Mouse (Mus musculus) megakaryocyte, embryonic 14.5 days (primary cell): Measurements from ENCODE around the gene Bcl2l1. TPM values are rescaled to one million over a fixed set of nuclear protein-coding genes. Genes with fewer than 3 reads are reported as not detected.

Source experiments
- H3K27me3 ChIP-seq: replicated peaks from 2 replicates; pipeline ENCODE3; 2012; ENCODE audit warnings: inconsistent platforms
- H3K36me3 ChIP-seq: replicated peaks from 2 replicates; pipeline ENCODE3; 2012; ENCODE audit warnings: low read length, inconsistent platforms, mixed read lengths
- H3K4me1 ChIP-seq: 2 replicates; pipeline ENCODE4 v1.6.1; 2012; ENCODE audit warnings: inconsistent platforms
- H3K4me3 ChIP-seq: replicated peaks from 2 replicates; pipeline ENCODE3; 2012; ENCODE audit warnings: moderate library complexity, mild to moderate bottlenecking, inconsistent platforms
- H3K9me3 ChIP-seq: 2 replicates; pipeline ENCODE4 v1.6.1; 2012; ENCODE audit warnings: inconsistent platforms
- FLI1 ChIP-seq: IDR thresholded peaks from 2 replicates; pipeline ENCODE4 v1.6.1; 2012; ENCODE audit warnings: low read length, inconsistent platforms, mixed read lengths
- GATA1 ChIP-seq: IDR thresholded peaks from 3 replicates; pipeline ENCODE4 v1.6.1; 2012; ENCODE audit warnings: mixed read lengths, low read length, inconsistent platforms, borderline replicate concordance
- polyA plus RNA-seq: library from polyadenylated mRNA; stranded (reverse); fragments of >175 nt; gene quantifications from 2 replicates; pipeline ENCODE4 v1.2.3, GENCODE M21; 2012; ENCODE audit warnings: low replicate concordance; ENCODE audit not compliant: insufficient read depth

Gene Bcl2l1
- polyA plus RNA-seq, 1 experiment = 498 TPM

DNA sequence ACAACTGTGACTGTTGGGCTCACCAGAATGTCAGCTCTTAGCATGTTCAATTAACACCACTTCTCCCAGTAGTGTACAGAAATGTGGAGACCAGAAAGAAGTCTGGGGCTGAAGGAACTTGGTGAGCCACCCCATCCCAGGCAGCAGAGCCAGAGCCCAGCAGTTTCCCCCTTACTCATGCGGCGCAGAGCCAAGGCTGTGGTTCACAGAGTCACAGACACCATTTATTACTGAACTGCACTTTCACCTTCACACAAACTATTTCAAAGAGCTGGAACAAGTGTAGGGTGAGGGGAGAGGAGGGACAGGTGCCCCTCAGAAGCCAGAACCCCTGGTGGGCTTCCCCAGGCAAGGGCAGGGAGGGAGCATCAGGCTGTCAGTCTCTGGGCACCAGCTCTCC is 51.1 kb downstream of the Bcl2l1 start:
- no peaks in the 10 kb centered on the region for H3K9me3 ChIP-seq
- H3K4me1 ChIP-seq = peaks cover 96% of the 10 kb centered on the region
- H3K27me3 ChIP-seq = no peaks in the 10 kb centered on the region
- TF ChIP-seq FLI1 (no peak), GATA1 (no peak)
- peak overlapping the region; percentile 38 for H3K4me3 ChIP-seq
- peaks cover 98% of the 10 kb centered on the region for H3K36me3 ChIP-seq

DNA sequence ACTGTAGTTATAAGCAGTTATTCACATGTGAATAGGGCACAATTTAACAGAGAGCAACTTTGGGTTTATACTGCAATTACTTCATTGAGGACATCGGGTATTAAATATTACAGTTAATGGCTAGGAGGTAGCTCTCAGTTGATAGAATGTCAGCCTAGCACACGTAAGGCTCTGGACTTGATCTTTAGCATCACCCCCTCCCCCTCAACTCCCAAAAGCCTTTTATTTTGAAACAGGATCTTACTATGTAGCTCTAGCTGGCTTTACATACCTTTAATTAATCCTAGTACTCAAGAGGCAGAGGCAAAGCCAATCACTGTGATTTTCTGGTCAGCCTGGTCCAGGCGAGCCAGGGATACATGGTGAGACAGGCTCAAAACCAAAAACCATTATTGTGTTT is 54.4 kb downstream of the Bcl2l1 start:
- peaks cover 83% of the 10 kb centered on the region for H3K36me3 ChIP-seq
- H3K4me3 ChIP-seq = no peak overlapping the region
- H3K27me3 ChIP-seq = no peaks in the 10 kb centered on the region
- TF ChIP-seq FLI1 = no peak
- TF ChIP-seq GATA1 = no peak
- no peaks in the 10 kb centered on the region for H3K9me3 ChIP-seq
- peaks cover 91% of the 10 kb centered on the region for H3K4me1 ChIP-seq

DNA sequence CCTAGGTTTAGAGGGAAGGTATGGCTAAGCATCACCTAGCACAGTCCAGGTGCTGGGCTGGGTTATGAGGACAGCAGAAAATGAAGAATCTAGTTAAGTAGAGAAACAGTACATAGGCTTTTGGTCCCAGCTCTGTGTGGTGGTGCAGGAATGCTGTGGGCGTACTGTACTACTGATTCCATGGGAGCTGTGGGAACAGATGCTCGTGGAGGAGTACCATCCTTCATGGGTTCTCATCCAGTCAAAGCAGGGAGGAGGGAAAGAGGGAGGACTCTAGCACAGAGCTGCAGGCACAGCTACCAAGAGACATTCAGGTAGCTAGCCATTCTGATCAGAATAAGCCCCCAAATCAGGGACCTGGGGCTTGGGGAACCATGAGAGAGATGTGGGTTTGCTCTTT is 55.1 kb downstream of the Bcl2l1 start:
- no peak for TF ChIP-seq GATA1
- no peak for TF ChIP-seq FLI1
- H3K4me3 ChIP-seq = no peak overlapping the region
- H3K9me3 ChIP-seq = no peaks in the 10 kb centered on the region
- no peaks in the 10 kb centered on the region for H3K27me3 ChIP-seq
- peaks cover 91% of the 10 kb centered on the region for H3K4me1 ChIP-seq
- H3K36me3 ChIP-seq = peaks cover 81% of the 10 kb centered on the region

DNA sequence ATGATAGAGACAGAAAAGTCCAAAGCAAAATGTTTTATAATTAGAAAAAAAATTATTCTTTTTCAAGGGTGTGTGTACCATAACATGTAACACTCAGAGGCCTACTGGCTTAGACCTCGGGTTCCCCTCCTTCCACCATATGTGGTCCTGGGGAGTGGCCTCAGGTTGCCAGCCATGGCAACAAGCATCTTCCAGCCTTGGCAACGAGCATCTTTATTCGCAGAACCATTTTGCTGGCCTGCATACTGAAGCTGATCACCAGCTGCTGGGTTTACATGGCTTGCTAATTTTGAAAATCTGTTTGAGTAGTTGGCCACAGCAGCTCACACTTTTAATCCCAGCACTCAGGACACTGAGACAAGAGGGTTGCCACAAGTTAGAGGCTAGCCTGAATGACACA is 55.5 kb downstream of the Bcl2l1 start:
- H3K4me3 ChIP-seq = no peak overlapping the region
- H3K36me3 ChIP-seq = peaks cover 78% of the 10 kb centered on the region
- no peaks in the 10 kb centered on the region for H3K9me3 ChIP-seq
- TF ChIP-seq GATA1 (no peak), FLI1 (no peak)
- peaks cover 88% of the 10 kb centered on the region for H3K4me1 ChIP-seq
- no peaks in the 10 kb centered on the region for H3K27me3 ChIP-seq

DNA sequence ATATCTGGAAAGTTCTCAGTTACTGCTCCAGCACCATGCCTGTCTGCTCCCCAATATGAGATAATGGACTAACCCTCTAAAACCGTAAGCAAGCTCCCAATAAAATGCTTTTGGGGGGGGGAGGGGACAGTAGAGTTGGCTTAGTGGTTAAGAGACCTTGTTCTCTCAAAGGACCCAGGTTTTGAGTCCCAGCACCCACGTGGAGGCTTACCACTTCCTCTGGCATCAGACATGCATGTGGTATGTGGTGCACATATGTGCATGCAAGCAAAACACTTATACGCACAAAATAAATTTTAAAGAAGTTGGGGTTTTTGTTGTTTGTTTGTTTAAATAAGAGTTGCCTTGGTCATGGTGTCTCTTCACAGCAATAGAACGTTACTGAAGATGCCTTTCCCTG is 56.2 kb downstream of the Bcl2l1 start:
- Histone ChIP-seq H3K4me3 (no peak overlapping the region), H3K4me1 (peaks cover 81% of the 10 kb centered on the region), H3K9me3 (no peaks in the 10 kb centered on the region), H3K27me3 (no peaks in the 10 kb centered on the region), H3K36me3 (peaks cover 75% of the 10 kb centered on the region)
- TF ChIP-seq GATA1 (no peak), FLI1 (no peak)

DNA sequence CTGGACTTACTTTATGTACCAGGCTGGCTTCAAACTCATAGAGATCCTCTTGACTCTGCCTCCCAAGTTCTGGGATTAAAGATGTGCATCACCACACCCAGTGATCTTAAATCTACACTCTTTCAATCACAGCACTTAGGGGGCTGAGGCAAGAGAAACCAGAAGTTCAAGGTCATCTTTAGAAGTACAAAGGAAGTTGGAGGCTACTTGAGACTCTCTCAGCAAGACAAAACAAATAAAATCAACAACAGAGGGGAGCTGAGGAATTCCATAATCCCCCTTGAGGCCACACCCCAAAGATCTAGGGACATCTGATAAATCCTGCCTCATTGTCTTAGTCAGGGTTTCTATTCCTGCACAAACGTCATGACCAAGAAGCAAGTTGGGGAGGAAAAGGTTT is 59.3 kb downstream of the Bcl2l1 start:
- H3K4me1 ChIP-seq = peaks cover 75% of the 10 kb centered on the region
- TF ChIP-seq GATA1 = no peak
- no peak for TF ChIP-seq FLI1
- no peaks in the 10 kb centered on the region for H3K9me3 ChIP-seq
- no peaks in the 10 kb centered on the region for H3K27me3 ChIP-seq
- H3K36me3 ChIP-seq = peaks cover 55% of the 10 kb centered on the region
- no peak overlapping the region for H3K4me3 ChIP-seq

DNA sequence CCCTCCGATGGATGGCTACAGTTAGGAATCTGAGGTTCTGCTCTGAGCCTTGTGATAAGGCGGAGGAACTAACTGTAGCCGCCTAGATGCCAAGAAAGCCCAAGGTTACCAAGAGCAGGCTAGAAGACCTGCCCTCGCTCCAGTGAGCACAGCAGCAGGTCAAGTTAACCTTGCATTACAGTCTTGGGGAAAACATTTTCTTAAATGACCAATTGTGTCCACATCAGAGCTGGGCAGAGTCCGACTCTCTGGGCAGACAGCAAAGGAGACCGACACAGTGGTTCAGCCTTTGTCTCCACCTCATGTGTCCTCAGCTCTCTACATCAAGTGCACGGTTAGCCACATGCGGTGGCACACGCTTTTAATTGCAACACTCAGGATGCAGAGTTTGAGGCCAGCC is 60.0 kb downstream of the Bcl2l1 start:
- TF ChIP-seq GATA1 = no peak
- TF ChIP-seq FLI1 = no peak
- H3K9me3 ChIP-seq = no peaks in the 10 kb centered on the region
- no peaks in the 10 kb centered on the region for H3K27me3 ChIP-seq
- H3K4me1 ChIP-seq = peaks cover 75% of the 10 kb centered on the region
- H3K4me3 ChIP-seq = peak overlapping the region; percentile 7
- peaks cover 48% of the 10 kb centered on the region for H3K36me3 ChIP-seq

DNA sequence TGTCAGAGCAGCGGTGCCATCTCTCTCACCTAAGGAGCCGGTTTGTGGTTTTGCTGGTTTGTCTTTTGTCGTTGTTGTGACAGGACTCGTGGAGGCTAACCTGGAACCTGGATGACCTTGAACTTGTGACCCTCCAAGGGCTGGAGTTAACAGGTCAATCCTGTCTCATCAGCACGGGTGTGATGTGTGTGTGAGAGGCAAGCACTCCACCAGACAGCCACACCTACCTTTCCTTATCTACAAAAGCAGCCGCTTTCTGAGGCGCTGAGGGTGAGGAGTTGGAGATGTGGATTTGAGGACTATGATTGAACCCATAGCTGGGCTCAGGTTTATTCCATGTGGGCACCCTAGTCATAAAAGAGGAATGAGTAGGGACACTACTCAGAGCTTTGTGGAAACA is 61.9 kb downstream of the Bcl2l1 start:
- peaks cover 73% of the 10 kb centered on the region for H3K4me1 ChIP-seq
- H3K36me3 ChIP-seq = peaks cover 29% of the 10 kb centered on the region
- no peaks in the 10 kb centered on the region for H3K9me3 ChIP-seq
- H3K4me3 ChIP-seq = no peak overlapping the region
- H3K27me3 ChIP-seq = no peaks in the 10 kb centered on the region
- TF ChIP-seq FLI1 (no peak), GATA1 (no peak)

DNA sequence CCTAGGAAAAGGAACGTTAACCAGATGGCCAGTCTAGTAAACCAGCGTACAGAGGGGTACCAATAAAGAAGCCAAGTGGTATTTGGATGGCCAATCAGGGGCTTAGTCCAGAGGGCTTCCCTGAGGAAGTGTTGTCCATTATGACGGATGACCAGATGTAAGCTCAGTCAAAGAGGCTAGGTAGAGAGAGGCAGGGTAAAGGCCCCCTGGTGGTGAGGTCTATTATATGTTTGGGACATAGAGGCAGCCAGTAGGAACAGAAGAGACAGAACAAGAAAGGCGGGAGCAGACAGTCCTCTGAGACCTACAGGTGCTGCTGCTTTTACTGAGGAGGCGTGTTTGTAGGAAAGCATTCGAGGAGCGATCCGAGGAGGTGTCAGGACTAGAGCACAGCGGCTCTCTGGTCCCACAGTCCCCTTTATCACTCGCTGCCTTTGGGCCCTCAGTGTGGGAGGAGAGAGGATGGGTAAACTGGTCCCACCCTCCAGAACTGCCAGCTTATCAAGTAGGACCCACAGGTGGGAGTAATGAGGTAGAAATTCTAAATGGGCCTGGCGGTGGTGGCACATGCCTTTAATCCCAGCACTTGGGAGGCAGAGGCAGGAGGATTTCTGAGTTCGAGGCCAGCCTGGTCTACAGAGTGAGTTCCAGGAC is 63.8 kb downstream of the Bcl2l1 start:
- TF ChIP-seq GATA1 = no peak
- TF ChIP-seq FLI1 = no peak
- no peaks in the 10 kb centered on the region for H3K27me3 ChIP-seq
- H3K36me3 ChIP-seq = peaks cover 18% of the 10 kb centered on the region
- H3K9me3 ChIP-seq = no peaks in the 10 kb centered on the region
- H3K4me3 ChIP-seq = no peak overlapping the region
- peaks cover 69% of the 10 kb centered on the region for H3K4me1 ChIP-seq

DNA sequence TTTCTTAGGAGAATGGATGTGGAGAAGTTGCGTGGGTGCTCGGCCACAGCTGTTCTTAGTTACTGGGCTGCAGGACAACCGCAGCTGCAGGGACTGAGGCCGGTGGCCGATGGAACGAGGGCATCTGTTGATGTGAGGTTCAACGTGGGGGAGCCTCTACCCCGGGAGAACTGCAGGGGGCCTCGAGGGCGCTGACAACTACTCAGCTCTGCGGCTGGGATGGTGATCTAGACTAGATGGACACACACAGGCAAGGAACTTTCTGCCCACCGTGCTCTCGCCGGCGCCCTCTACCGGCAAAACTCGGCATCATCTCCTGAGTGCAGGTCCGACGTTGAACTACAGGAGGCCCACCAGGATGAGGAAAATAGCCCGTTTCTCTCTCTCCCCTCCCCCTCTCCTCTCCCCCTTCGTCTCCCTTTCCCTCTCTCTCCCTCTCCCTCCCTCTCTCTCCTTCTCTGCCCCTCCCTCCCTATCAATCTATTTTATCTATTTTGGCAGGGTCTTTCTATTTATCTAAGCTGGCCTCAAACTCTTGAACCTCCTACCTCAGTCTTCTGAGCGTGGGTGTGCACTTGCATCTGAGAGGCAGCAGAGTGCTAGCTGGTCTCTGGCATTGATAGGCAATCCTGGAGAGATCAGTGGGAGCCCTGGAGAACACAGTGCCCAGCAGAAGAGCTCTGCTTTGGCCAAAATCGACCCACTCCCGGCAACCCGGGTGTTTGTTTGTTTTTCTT is 65.0 kb downstream of the Bcl2l1 start:
- Histone ChIP-seq H3K4me1 (peaks cover 67% of the 10 kb centered on the region), H3K27me3 (no peaks in the 10 kb centered on the region), H3K4me3 (peak overlapping the region; percentile 83)

More for the DNA sequence above, 65.0 kb downstream of the Bcl2l1 start:
- H3K36me3 ChIP-seq = peaks cover 18% of the 10 kb centered on the region
- no peaks in the 10 kb centered on the region for H3K9me3 ChIP-seq
- TF ChIP-seq FLI1 = no peak
- no peak for TF ChIP-seq GATA1
